ENCODE assay signal across 8 mouse cellular contexts in the genomic region with DNA sequence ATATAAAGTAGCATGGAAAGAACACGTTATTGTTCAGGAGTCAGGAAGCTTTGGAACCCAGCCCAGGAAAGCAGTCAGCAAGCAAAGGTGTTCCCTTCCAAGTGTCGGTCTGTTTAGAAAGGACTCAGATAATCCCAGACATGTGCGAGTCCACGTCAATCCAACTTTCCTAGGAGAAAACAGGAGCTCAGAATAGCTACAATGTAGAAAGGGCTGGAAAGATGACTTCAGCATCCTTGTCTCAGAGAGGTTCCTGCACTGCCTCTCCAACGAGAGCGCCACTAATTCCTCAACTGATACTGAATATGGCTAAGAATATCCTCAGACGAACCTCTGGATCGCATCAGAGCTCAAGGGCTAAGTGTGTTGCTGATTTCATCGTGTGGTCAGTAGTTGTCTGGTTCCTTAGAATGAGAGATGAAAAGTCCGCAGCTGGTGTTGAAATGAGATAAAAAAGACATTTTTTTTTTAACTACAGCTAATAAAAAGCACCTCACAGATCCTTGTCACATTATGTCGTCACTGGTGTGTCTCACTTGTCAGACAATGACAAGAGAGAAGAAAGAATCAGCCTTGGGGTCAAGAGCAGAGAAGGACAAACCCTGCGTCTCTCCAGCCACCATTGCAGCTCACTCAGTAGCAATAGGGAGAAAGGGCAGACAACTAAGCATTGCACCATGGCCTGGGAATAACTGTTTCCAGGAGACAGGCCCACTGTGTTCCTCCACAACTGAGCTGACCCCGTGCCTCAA. TPM values are rescaled to one million over a fixed set of nuclear protein-coding genes. Genes with fewer than 3 reads are reported as not detected.
A peak's percentile ranks its signal among the peaks of the same experiment; 100 is the strongest.
DNase-seq lines count a peak whose midpoint lies in the region; ATAC-seq lines count a peak whose summit lies in the region.
"Had no signal": no experiment of that assay in that cellular context is flagged by ENCODE, and none has a peak within 500 bp of the region (broad histone marks: within the 10 kb centered on the region; RNA-seq: fewer than 3 reads in every experiment).

No protein-coding gene starts in this region.

- H3K9ac ChIP-seq in intestine, embryonic 16.5 days (ENCODE audit: low read depth, low read length): no peak overlapping the region
- H3K9ac ChIP-seq in intestine, embryonic 15.5 days: no peak overlapping the region
- no peak overlapping the region for H3K9ac ChIP-seq in lung, embryonic 16.5 days (ENCODE audit: low read length)

- H3K27ac ChIP-seq in intestine, embryonic 16.5 days (ENCODE audit: low read length): no peak overlapping the region
- H3K27ac ChIP-seq in intestine, embryonic 15.5 days: no peak overlapping the region
- peak overlapping the region; percentile 86 for H3K27ac ChIP-seq in heart, embryonic 10.5 days
- no peak overlapping the region for H3K27ac ChIP-seq in lung, embryonic 16.5 days (ENCODE audit: low read length)

- no peaks in the 10 kb centered on the region for H3K36me3 ChIP-seq in intestine, embryonic 16.5 days (ENCODE audit: control insufficient read depth, insufficient read depth, low read length)
- no peaks in the 10 kb centered on the region for H3K36me3 ChIP-seq in intestine, embryonic 15.5 days
- no peaks in the 10 kb centered on the region for H3K36me3 ChIP-seq in heart, embryonic 10.5 days
- H3K36me3 ChIP-seq in lung, embryonic 16.5 days (ENCODE audit: control insufficient read depth, insufficient read depth, low read length): no peaks in the 10 kb centered on the region

- ATAC-seq in intestine, embryonic 16.5 days: 0 out of 2 replicates have a peak, but pooled peaks have one; percentile 4
- no peak for ATAC-seq in intestine, embryonic 15.5 days
- ATAC-seq in erythroblast, adult 5-6 weeks (replicated peaks; ENCODE audit: low FRiP score, poor library complexity, severe bottlenecking): peak; percentile 12; the same call in 1 of the 2 replicates
- peak; percentile 66; the same call in 1 of the 2 replicates for ATAC-seq in lung, embryonic 16.5 days (ENCODE audit: low read depth)
- ATAC-seq: forebrain, embryonic 14.5 days had no signal

- H3K4me1 ChIP-seq in intestine, embryonic 16.5 days (ENCODE audit: control insufficient read depth, insufficient read depth, low read length): peaks cover 13% of the 10 kb centered on the region
- H3K4me1 ChIP-seq in intestine, embryonic 15.5 days (replicated peaks): peaks cover 13% of the 10 kb centered on the region; the same call in 1 of the 2 replicates
- peaks cover 45% of the 10 kb centered on the region for H3K4me1 ChIP-seq in heart, embryonic 10.5 days
- H3K4me1 ChIP-seq in lung, embryonic 16.5 days (replicated peaks; ENCODE audit: control insufficient read depth, insufficient read depth, low read length): peaks cover 15% of the 10 kb centered on the region

- no peak for DNase-seq in heart, embryonic 10.5 days (ENCODE audit: low spot score)
- DNase-seq in yolk sac, embryonic 10.5 days (ENCODE audit: low spot score): no peak
- no peak for DNase-seq in right cerebral cortex, postnatal 14 days

- no peaks in the 10 kb centered on the region for H3K27me3 ChIP-seq in intestine, embryonic 16.5 days (replicated peaks; ENCODE audit: control insufficient read depth, insufficient read depth, low read length)
- no peaks in the 10 kb centered on the region for H3K27me3 ChIP-seq in intestine, embryonic 15.5 days (replicated peaks)
- no peaks in the 10 kb centered on the region for H3K27me3 ChIP-seq in heart, embryonic 10.5 days (ENCODE audit: insufficient read depth, poor library complexity, severe bottlenecking)
- H3K27me3 ChIP-seq in lung, embryonic 16.5 days (ENCODE audit: control insufficient read depth, insufficient read depth, low read depth, low read length): no peaks in the 10 kb centered on the region

- H3K4me2 ChIP-seq in intestine, embryonic 16.5 days (ENCODE audit: low read depth, low read length): no peak overlapping the region
- no peak overlapping the region for H3K4me2 ChIP-seq in intestine, embryonic 15.5 days (replicated peaks)
- H3K4me2 ChIP-seq in lung, embryonic 16.5 days (ENCODE audit: low read depth, low read length): no peak overlapping the region

- no peaks in the 10 kb centered on the region for H3K9me3 ChIP-seq in intestine, embryonic 16.5 days (ENCODE audit: control insufficient read depth, low read length)
- no peaks in the 10 kb centered on the region for H3K9me3 ChIP-seq in intestine, embryonic 15.5 days
- no peaks in the 10 kb centered on the region for H3K9me3 ChIP-seq in heart, embryonic 10.5 days
- H3K9me3 ChIP-seq in lung, embryonic 16.5 days (ENCODE audit: control insufficient read depth, low read length): no peaks in the 10 kb centered on the region

- 55% methylated on average over 13 of the region's 13 CpGs for WGBS in intestine, embryonic 16.5 days
- WGBS in intestine, embryonic 15.5 days: 61% methylated on average over 13 of the region's 13 CpGs
- 18% methylated on average over 13 of the region's 13 CpGs for WGBS in heart, embryonic 10.5 days
- 41% methylated on average over 13 of the region's 13 CpGs for WGBS in lung, embryonic 16.5 days

- H3K4me3 ChIP-seq in intestine, embryonic 16.5 days (ENCODE audit: low read length): no peak overlapping the region
- H3K4me3 ChIP-seq in intestine, embryonic 15.5 days (replicated peaks): no peak overlapping the region
- peak overlapping the region; percentile 31; the same call in 1 of the 2 replicates for H3K4me3 ChIP-seq in heart, embryonic 10.5 days
- no peak overlapping the region for H3K4me3 ChIP-seq in lung, embryonic 16.5 days (ENCODE audit: low read length)

RNA-seq across cellular contexts. Expression of gene Lrch1, which starts 47.5 kb away (rescaled TPM):
- polyA plus RNA-seq in intestine, embryonic 16.5 days (2015; fragmentation: Nextera tagmentation; extraction: Ambion mirVana): 9.8 and 9.9 TPM in 2 replicates
- 11.8 and 12.5 TPM in 2 replicates for polyA plus RNA-seq in intestine, embryonic 15.5 days (2015; fragmentation: Nextera tagmentation; extraction: Ambion mirVana)
- total RNA-seq in erythroblast, adult 5-6 weeks (2015; ENCODE audit: low replicate concordance): 6.1 and 6.3 TPM in 2 replicates
- total RNA-seq in erythroblast, adult 5-6 weeks (2017; ENCODE audit: low replicate concordance): 4.4 and 11.2 TPM in 2 replicates
- polyA plus RNA-seq in heart, embryonic 10.5 days (2016; fragmentation: Nextera tagmentation; extraction: Ambion mirVana): 10.1 and 14.4 TPM in 2 replicates
- 16.3 and 18.3 TPM in 2 replicates for polyA plus RNA-seq in lung, embryonic 16.5 days (2015; fragmentation: Nextera tagmentation; extraction: Ambion mirVana)
